Mouse (Mus musculus) forebrain, embryonic 11.5 days (tissue): ENCODE measurements around the gene Xaf1. TPM values are rescaled to one million over a fixed set of nuclear protein-coding genes. Genes with fewer than 3 reads are reported as not detected.

Experiments
- ATAC-seq: fragments of 200-750 bp; cut with Nextera tagmentation; replicated peaks from 2 replicates; pipeline ENCODE4 v1.8.0; 2017; ENCODE audit warnings: moderate TSS enrichment; ENCODE audit not compliant: low FRiP score
- DNase-seq: peaks from one replicate; pipeline ENCODE4 v3.0.0-alpha.2; 2017; ENCODE audit warnings: low spot score
- H3K27ac ChIP-seq: fragments of 300-500 bp; sonication (generic); 2 replicates; pipeline ENCODE4 v1.5.1; 2014; ENCODE audit warnings: low read depth, low read length
- H3K27me3 ChIP-seq: fragments of 300-500 bp; sonication (generic); 2 replicates; pipeline ENCODE4 v1.6.1; 2014; ENCODE audit warnings: mild to moderate bottlenecking, low read length, mixed read lengths; ENCODE audit not compliant: control insufficient read depth, insufficient read depth
- H3K36me3 ChIP-seq: fragments of 300-500 bp; sonication (generic); 2 replicates; pipeline ENCODE4 v1.6.1; 2014; ENCODE audit warnings: mild to moderate bottlenecking, low read length, moderate library complexity, mixed read lengths; ENCODE audit not compliant: control insufficient read depth, insufficient read depth
- H3K4me1 ChIP-seq: fragments of 300-500 bp; sonication (generic); replicated peaks from 2 replicates; pipeline ENCODE4 v1.6.1; 2014; ENCODE audit warnings: low read length, mixed read lengths; ENCODE audit not compliant: control insufficient read depth, insufficient read depth
- H3K4me2 ChIP-seq: fragments of 300-500 bp; sonication (generic); 2 replicates; pipeline ENCODE4 v1.6.1; 2014; ENCODE audit warnings: low read depth, mild to moderate bottlenecking, low read length, moderate library complexity, mixed read lengths; ENCODE audit not compliant: severe bottlenecking
- H3K4me3 ChIP-seq: fragments of 300-500 bp; sonication (generic); 2 replicates; pipeline ENCODE4 v1.5.1; 2014; ENCODE audit warnings: low read depth, low read length
- H3K9ac ChIP-seq: fragments of 300-500 bp; sonication (generic); 2 replicates; pipeline ENCODE4 v1.6.1; 2014; ENCODE audit warnings: low read length
- H3K9me3 ChIP-seq: fragments of 300-500 bp; sonication (generic); 2 replicates; pipeline ENCODE4 v1.6.1; 2016; ENCODE audit warnings: low read length, mixed read lengths; ENCODE audit not compliant: control insufficient read depth
- WGBS: fragments of 180-500 bp; shearing (Covaris S2); extraction: QIAGEN DNeasy Blood & Tissue Kit; methylation state at CpG from one replicate; pipeline ENCODE4 v1.1.7; 2014; 5-methylcytosine and 5-hydroxymethylcytosine counted together
- polyA plus RNA-seq: library from polyadenylated mRNA; unstranded; fragments of >200 nt; fragmentation: Nextera tagmentation; extraction: Ambion mirVana; gene quantifications from 2 replicates; pipeline ENCODE4 v1.2.1, GENCODE M21; 2014

Xaf1 gene
- polyA plus RNA-seq, 1 experiment from 2014 or later, result 2.4 TPM

GRCm38 (mm10) chr11:72281143-72281851 is 20.1 kb upstream of the Xaf1 start:
- H3K4me3 ChIP-seq, result no peak overlapping the region
- 88% methylated on average over 5 of the region's 5 CpGs for WGBS
- H3K4me1 ChIP-seq, result no peaks in the 10 kb centered on the region
- no peak overlapping the region for H3K4me2 ChIP-seq
- no peaks in the 10 kb centered on the region for H3K9me3 ChIP-seq
- no peak overlapping the region for H3K27ac ChIP-seq
- H3K27me3 ChIP-seq, result no peaks in the 10 kb centered on the region
- no peak for ATAC-seq
- H3K36me3 ChIP-seq, result no peaks in the 10 kb centered on the region
- H3K9ac ChIP-seq, result no peak overlapping the region
- DNase-seq, result no peak

GRCm38 (mm10) chr11:72281852-72282400 is 19.5 kb upstream of the Xaf1 start:
- Histone ChIP-seq H3K9me3 (no peaks in the 10 kb centered on the region), H3K36me3 (no peaks in the 10 kb centered on the region), H3K4me1 (no peaks in the 10 kb centered on the region), H3K27ac (no peak overlapping the region), H3K9ac (no peak overlapping the region), H3K27me3 (no peaks in the 10 kb centered on the region), H3K4me2 (no peak overlapping the region), H3K4me3 (no peak overlapping the region)
- no peak for DNase-seq
- ATAC-seq, result no peak
- 54% methylated on average over 5 of the region's 5 CpGs for WGBS

- DNase-seq, result no peak
- Histone ChIP-seq H3K4me2 (no peak overlapping the region), H3K9ac (no peak overlapping the region), H3K27me3 (no peaks in the 10 kb centered on the region), H3K36me3 (no peaks in the 10 kb centered on the region), H3K4me3 (no peak overlapping the region), H3K27ac (no peak overlapping the region), H3K9me3 (no peaks in the 10 kb centered on the region), H3K4me1 (no peaks in the 10 kb centered on the region)
- no peak for ATAC-seq
- WGBS, result 93% methylated on average over 16 of the region's 16 CpGs
Measured at GRCm38 (mm10) chr11:72283486-72284224, 17.8 kb upstream of the Xaf1 start.

- no peak overlapping the region for H3K4me3 ChIP-seq
- H3K9ac ChIP-seq, result no peak overlapping the region
- DNase-seq (no peak), ATAC-seq (no peak)
- no peaks in the 10 kb centered on the region for H3K9me3 ChIP-seq
- no peaks in the 10 kb centered on the region for H3K36me3 ChIP-seq
- no peaks in the 10 kb centered on the region for H3K4me1 ChIP-seq
- no peak overlapping the region for H3K27ac ChIP-seq
- no peaks in the 10 kb centered on the region for H3K27me3 ChIP-seq
- 86% methylated on average over 14 of the region's 14 CpGs for WGBS
- no peak overlapping the region for H3K4me2 ChIP-seq
Measured at GRCm38 (mm10) chr11:72284532-72285182, 16.8 kb upstream of the Xaf1 start.

GRCm38 (mm10) chr11:72285971-72286480 is 15.4 kb upstream of the Xaf1 start:
- H3K9me3 ChIP-seq, result no peaks in the 10 kb centered on the region
- H3K4me3 ChIP-seq, result no peak overlapping the region
- no peak overlapping the region for H3K9ac ChIP-seq
- H3K36me3 ChIP-seq, result no peaks in the 10 kb centered on the region
- DNase-seq (no peak), ATAC-seq (no peak)
- no peaks in the 10 kb centered on the region for H3K4me1 ChIP-seq
- no peaks in the 10 kb centered on the region for H3K27me3 ChIP-seq
- no peak overlapping the region for H3K27ac ChIP-seq
- WGBS, result 82% methylated on average over 6 of the region's 6 CpGs
- no peak overlapping the region for H3K4me2 ChIP-seq

- 87% methylated on average over 3 of the region's 3 CpGs for WGBS
Measured at GRCm38 (mm10) chr11:72286651-72287050, 14.8 kb upstream of the Xaf1 start.

GRCm38 (mm10) chr11:72287126-72287525 is 14.3 kb upstream of the Xaf1 start:
- Histone ChIP-seq H3K4me1 (no peaks in the 10 kb centered on the region), H3K4me3 (no peak overlapping the region), H3K27ac (no peak overlapping the region), H3K9me3 (no peaks in the 10 kb centered on the region), H3K27me3 (no peaks in the 10 kb centered on the region), H3K36me3 (no peaks in the 10 kb centered on the region), H3K9ac (no peak overlapping the region), H3K4me2 (no peak overlapping the region)
- 96% methylated on average over 2 of the region's 2 CpGs for WGBS
- ATAC-seq (no peak), DNase-seq (no peak)

More at GRCm38 (mm10) chr11:72286651-72287050, 14.8 kb upstream of the Xaf1 start:
- H3K27ac ChIP-seq, result no peak overlapping the region
- H3K9ac ChIP-seq, result no peak overlapping the region
- DNase-seq, result no peak
- no peaks in the 10 kb centered on the region for H3K27me3 ChIP-seq
- no peak overlapping the region for H3K4me2 ChIP-seq
- H3K4me3 ChIP-seq, result no peak overlapping the region
- no peaks in the 10 kb centered on the region for H3K9me3 ChIP-seq
- no peaks in the 10 kb centered on the region for H3K4me1 ChIP-seq
- no peaks in the 10 kb centered on the region for H3K36me3 ChIP-seq
- ATAC-seq, result no peak

GRCm38 (mm10) chr11:72287543-72287942 is 13.9 kb upstream of the Xaf1 start:
- Histone ChIP-seq H3K9me3 (no peaks in the 10 kb centered on the region), H3K27ac (no peak overlapping the region), H3K36me3 (no peaks in the 10 kb centered on the region), H3K9ac (no peak overlapping the region), H3K4me1 (no peaks in the 10 kb centered on the region), H3K4me2 (no peak overlapping the region), H3K4me3 (no peak overlapping the region), H3K27me3 (no peaks in the 10 kb centered on the region)
- no peak for ATAC-seq
- 93% methylated on average over 3 of the region's 3 CpGs for WGBS
- DNase-seq, result peak; percentile 10
